Mouse (Mus musculus): Measurements from ENCODE around the gene Ssbp3. TPM values are rescaled to one million over a fixed set of nuclear protein-coding genes. Genes with fewer than 3 reads are reported as not detected.

Ssbp3 gene
- total RNA-seq (2021), result 10 to 100 TPM; 27.5 to 37.9 TPM
- long read RNA-seq, experiment 1, transcript Ssbp3-202 (17 exons, 1,924 nt), result major isoform, 26 of 33 reads
- long read RNA-seq, experiment 1, partial matches to known transcripts, result 4 of 33 reads
- long read RNA-seq, experiment 1, other reads (novel, unspliced or antisense), result 3 of 33 reads
- long read RNA-seq, experiment 2, transcript Ssbp3-202 (17 exons, 1,924 nt), result major isoform, 8 of 17 reads
- long read RNA-seq, experiment 2, partial matches to known transcripts, result 7 of 17 reads
- long read RNA-seq, experiment 2, other reads (novel, unspliced or antisense), result 2 of 17 reads

- peak; percentile 88 to 91 for DNase-seq
These were observed at the start of gene Ssbp3 for GRCm38 (mm10) chr4:106910201-106911172. Gene Ssbp3 (plus strand): TSS chr4:106910701.

- no peak for DNase-seq
These were observed 48.6 kb upstream of the Ssbp3 start for GRCm38 (mm10) chr4:106861871-106862270.

- DNase-seq, result peak in 1 of 2 experiments; percentile 42
These were observed 48.2 kb upstream of the Ssbp3 start for GRCm38 (mm10) chr4:106862317-106862716.

GRCm38 (mm10) chr4:106862767-106863370 lies 47.6 kb upstream of the Ssbp3 start:
- no peak for DNase-seq

- DNase-seq, result peak in 1 of 2 experiments; percentile 29
These were observed 44.9 kb upstream of the Ssbp3 start for GRCm38 (mm10) chr4:106865415-106866110.

- DNase-seq, result no peak
These were observed 44.1 kb upstream of the Ssbp3 start for GRCm38 (mm10) chr4:106866381-106866780.

- DNase-seq, result peak; percentile 35 to 44
These were observed 43.7 kb upstream of the Ssbp3 start for GRCm38 (mm10) chr4:106866845-106867244.

- peak in 1 of 2 experiments; percentile 25 for DNase-seq
These were observed 41.6 kb upstream of the Ssbp3 start for GRCm38 (mm10) chr4:106868737-106869438.

- no peak for DNase-seq
These were observed 41.0 kb upstream of the Ssbp3 start for GRCm38 (mm10) chr4:106869539-106869951.

- no peak for DNase-seq
These were observed 39.9 kb upstream of the Ssbp3 start for GRCm38 (mm10) chr4:106870556-106870955.

GRCm38 (mm10) chr4:106874501-106874900 lies 36.0 kb upstream of the Ssbp3 start:
- no peak for DNase-seq

- DNase-seq, result no peak
These were observed 29.4 kb upstream of the Ssbp3 start for GRCm38 (mm10) chr4:106881101-106881500.

- no peak for DNase-seq
These were observed 27.4 kb upstream of the Ssbp3 start for GRCm38 (mm10) chr4:106883149-106883548.

GRCm38 (mm10) chr4:106886307-106887085 lies 24.0 kb upstream of the Ssbp3 start:
- no peak for DNase-seq

- DNase-seq, result no peak
These were observed 14.4 kb upstream of the Ssbp3 start for GRCm38 (mm10) chr4:106896086-106896485.

- no peak for DNase-seq
These were observed 11.6 kb upstream of the Ssbp3 start for GRCm38 (mm10) chr4:106898923-106899322.

GRCm38 (mm10) chr4:106899471-106899870 lies 11.0 kb upstream of the Ssbp3 start:
- DNase-seq, result no peak

GRCm38 (mm10) chr4:106900718-106901117 lies 9.8 kb upstream of the Ssbp3 start:
- no peak for DNase-seq

GRCm38 (mm10) chr4:106901610-106902009 lies 8.9 kb upstream of the Ssbp3 start:
- DNase-seq, result no peak

GRCm38 (mm10) chr4:106902157-106902556 lies 8.3 kb upstream of the Ssbp3 start:
- DNase-seq, result no peak

All from heart, adult 18-20 months (tissue).